Mouse (Mus musculus): ENCODE data around the gene Ucn2. TPM values are rescaled to one million over a fixed set of nuclear protein-coding genes. Genes with fewer than 3 reads are reported as not detected.
A peak's percentile ranks its signal among the peaks of the same experiment; 100 is the strongest.

Ucn2 gene
- polyA plus RNA-seq, 1 experiment = 0.35 TPM

DNA sequence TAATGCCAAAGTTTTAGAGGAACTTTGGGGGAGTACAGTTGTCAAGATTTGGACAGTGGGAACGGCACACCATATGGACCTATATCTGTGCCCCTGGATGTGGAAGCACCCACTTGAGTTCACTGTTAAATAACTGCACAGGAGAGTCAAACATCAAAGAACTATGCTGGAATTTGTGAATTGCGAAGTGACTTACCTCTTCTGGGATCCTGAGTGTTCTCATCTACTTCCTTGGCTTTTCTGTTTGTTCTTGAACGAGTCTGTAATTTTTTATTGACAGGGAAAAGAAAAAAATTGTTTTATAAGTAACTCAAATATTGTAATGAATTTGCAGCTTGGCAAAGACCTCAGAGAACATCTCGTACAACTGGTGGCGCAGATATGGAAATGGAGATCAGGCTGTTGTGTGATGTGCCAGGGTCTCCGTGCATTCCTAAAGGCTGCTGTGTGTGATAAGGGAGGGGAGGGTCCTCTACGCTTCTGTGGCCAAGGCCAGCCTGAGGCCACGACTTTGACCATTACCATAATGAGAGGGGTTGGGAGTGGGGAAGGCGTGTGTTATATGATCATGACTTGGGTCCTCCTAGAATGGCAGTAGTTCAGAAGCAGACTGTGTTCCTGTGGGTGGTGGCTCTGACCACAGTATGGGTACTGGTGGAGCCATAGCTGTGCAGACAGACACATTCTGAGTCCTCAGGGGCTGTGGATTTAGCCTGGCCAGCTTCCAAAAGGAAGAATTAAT lies 7.0 kb downstream of the Ucn2 start:
- Histone ChIP-seq H3K4me3 (ENCODE audit: control insufficient read depth, low read depth, low read length) (peak overlapping the region; percentile 98), H3K27ac (ENCODE audit: control insufficient read depth, insufficient read depth, low read depth, low read length) (peak overlapping the region; percentile 92; the same call in 1 of the 2 replicates)
- TF ChIP-seq CTCF (IDR thresholded peaks at IDR 0.05; ENCODE audit: control insufficient read depth, insufficient read depth, insufficient replicate concordance, low read depth, low read length) = no peak
- TF ChIP-seq POLR2A (IDR thresholded peaks at IDR 0.05; ENCODE audit: control insufficient read depth, low read depth, low read length) = no peak

DNA sequence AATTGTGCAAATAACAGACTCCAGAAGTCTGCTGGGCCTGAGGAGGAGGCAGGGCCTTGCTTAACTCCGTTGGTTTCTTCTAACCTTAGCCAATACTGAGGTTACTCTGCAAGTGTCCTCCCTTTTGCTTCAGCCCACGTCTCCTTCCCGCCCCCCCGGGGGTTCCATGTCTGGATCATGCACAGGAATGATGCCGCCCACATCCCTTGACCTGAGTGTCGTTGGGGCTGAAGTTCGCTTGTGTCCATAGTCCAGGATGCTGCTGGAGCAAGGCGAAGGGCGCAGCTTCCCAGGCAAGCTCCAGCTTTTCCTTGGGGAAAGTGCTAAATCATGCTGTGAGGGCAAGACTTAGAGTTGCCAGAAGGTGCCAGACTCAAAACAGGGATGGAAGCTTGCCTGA lies 10.6 kb downstream of the Ucn2 start:
- H3K4me3 ChIP-seq (ENCODE audit: control insufficient read depth, low read depth, low read length) = no peak overlapping the region

More for the DNA sequence above, 7.0 kb downstream of the Ucn2 start:
- no peaks in the 10 kb centered on the region for H3K36me3 ChIP-seq (ENCODE audit: control insufficient read depth, insufficient read depth, low read length)
- peaks cover 8% of the 10 kb centered on the region for H3K4me1 ChIP-seq (ENCODE audit: control insufficient read depth, insufficient read depth, low read length)
- no peaks in the 10 kb centered on the region for H3K27me3 ChIP-seq (ENCODE audit: control insufficient read depth, insufficient read depth, low read length)

DNA sequence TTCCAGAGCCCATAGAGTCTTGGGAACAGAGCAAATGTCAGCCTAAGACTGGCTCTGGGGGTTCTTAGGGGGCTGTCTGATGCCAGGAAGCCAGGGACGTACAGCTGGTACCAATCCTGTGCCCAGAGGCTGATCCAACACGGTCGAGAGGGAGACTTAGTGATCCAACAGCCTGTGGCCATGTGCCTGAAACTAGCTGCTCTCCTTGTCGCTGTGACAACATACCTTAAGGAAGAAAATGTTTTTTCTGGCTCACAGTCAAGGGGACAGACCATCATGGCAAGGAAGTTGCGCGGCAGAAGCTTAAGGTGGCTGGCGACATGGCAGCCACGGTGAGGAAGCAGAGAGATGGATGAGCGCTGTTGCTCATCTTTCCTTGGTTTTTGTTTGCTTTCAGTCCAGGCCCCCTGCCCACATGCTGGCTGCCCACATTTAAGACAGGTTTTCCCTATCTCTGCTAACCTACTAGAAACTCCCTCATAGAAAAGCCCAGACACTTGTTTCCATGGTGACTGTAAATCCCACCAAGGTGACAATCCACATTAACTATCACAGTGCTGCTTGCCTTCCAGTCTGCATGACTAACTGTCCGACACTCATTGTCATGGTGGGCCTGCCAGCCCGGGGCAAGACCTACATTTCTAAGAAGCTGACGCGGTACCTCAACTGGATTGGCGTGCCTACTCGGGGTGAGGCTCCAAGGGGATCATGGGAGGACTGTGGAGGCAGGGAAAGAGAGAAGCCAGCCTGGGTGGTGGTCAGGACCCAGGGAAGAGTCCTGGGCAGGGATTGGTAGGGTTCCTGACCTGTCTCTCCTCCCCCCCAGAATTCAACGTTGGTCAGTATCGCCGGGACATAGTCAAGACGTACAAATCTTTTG lies 12.7 kb downstream of the Ucn2 start:
- H3K27me3 ChIP-seq (ENCODE audit: control insufficient read depth, insufficient read depth, low read length) = no peaks in the 10 kb centered on the region
- no peak for TF ChIP-seq CTCF (IDR thresholded peaks at IDR 0.05; ENCODE audit: control insufficient read depth, insufficient read depth, insufficient replicate concordance, low read depth, low read length)
- TF ChIP-seq POLR2A (IDR thresholded peaks at IDR 0.05; ENCODE audit: control insufficient read depth, low read depth, low read length) = no peak
- H3K4me1 ChIP-seq (ENCODE audit: control insufficient read depth, insufficient read depth, low read length) = no peaks in the 10 kb centered on the region; the same call in 1 of the 2 replicates
- H3K27ac ChIP-seq (ENCODE audit: control insufficient read depth, insufficient read depth, low read depth, low read length) = no peak overlapping the region
- H3K36me3 ChIP-seq (ENCODE audit: control insufficient read depth, insufficient read depth, low read length) = no peaks in the 10 kb centered on the region
- H3K4me3 ChIP-seq (ENCODE audit: control insufficient read depth, low read depth, low read length) = no peak overlapping the region

More for the DNA sequence above, 10.6 kb downstream of the Ucn2 start:
- no peak overlapping the region for H3K27ac ChIP-seq (ENCODE audit: control insufficient read depth, insufficient read depth, low read depth, low read length)
- H3K4me1 ChIP-seq (ENCODE audit: control insufficient read depth, insufficient read depth, low read length) = peaks cover 6% of the 10 kb centered on the region
- TF ChIP-seq CTCF (IDR thresholded peaks at IDR 0.05; ENCODE audit: control insufficient read depth, insufficient read depth, insufficient replicate concordance, low read depth, low read length) (no peak), POLR2A (IDR thresholded peaks at IDR 0.05; ENCODE audit: control insufficient read depth, low read depth, low read length) (no peak)
- no peaks in the 10 kb centered on the region for H3K27me3 ChIP-seq (ENCODE audit: control insufficient read depth, insufficient read depth, low read length)
- no peaks in the 10 kb centered on the region for H3K36me3 ChIP-seq (ENCODE audit: control insufficient read depth, insufficient read depth, low read length)

DNA sequence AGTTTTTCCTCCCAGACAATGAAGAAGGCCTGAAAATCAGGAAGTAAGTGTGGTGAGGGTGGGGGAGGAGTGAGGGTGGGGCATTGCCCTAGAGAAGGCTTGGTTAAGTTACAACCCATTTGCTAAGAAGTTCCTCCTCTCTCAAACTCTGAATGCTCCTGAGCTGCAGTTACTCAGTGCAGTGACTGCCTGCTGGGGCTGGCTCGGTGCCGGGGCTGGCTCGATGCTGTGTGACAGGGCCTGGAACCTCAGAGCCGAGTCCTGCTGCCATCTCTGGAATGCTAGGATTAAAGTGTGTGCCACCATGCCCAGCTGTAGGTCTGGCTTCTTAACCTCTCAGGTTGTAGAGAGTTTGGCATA lies 13.3 kb downstream of the Ucn2 start:
- no peaks in the 10 kb centered on the region for H3K27me3 ChIP-seq (ENCODE audit: control insufficient read depth, insufficient read depth, low read length)
- no peaks in the 10 kb centered on the region; the same call in 1 of the 2 replicates for H3K4me1 ChIP-seq (ENCODE audit: control insufficient read depth, insufficient read depth, low read length)
- no peak overlapping the region for H3K4me3 ChIP-seq (ENCODE audit: control insufficient read depth, low read depth, low read length)
- TF ChIP-seq POLR2A (IDR thresholded peaks at IDR 0.05; ENCODE audit: control insufficient read depth, low read depth, low read length) = no peak
- no peak for TF ChIP-seq CTCF (IDR thresholded peaks at IDR 0.05; ENCODE audit: control insufficient read depth, insufficient read depth, insufficient replicate concordance, low read depth, low read length)
- H3K36me3 ChIP-seq (ENCODE audit: control insufficient read depth, insufficient read depth, low read length) = no peaks in the 10 kb centered on the region
- no peak overlapping the region for H3K27ac ChIP-seq (ENCODE audit: control insufficient read depth, insufficient read depth, low read depth, low read length)

DNA sequence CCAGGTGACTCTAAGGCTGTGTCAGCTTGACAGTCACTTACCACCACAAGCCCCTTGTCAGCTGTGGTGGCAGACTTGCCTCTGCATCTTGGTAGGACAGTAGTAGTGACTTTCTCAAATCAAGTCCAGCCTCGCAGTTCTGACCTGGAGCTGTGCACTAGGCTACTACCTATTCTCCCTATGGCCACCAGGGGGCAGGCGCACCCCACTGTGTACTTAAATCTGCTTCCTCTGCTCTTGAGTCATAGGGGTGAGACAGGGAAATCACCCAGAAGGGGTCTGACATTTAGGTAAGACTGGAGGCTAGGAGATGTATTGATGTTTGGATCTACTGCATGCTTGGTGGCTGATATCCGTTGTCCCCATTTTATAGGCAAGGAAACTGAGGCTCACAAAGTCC lies 14.9 kb downstream of the Ucn2 start:
- H3K27ac ChIP-seq (ENCODE audit: control insufficient read depth, insufficient read depth, low read depth, low read length) = no peak overlapping the region

DNA sequence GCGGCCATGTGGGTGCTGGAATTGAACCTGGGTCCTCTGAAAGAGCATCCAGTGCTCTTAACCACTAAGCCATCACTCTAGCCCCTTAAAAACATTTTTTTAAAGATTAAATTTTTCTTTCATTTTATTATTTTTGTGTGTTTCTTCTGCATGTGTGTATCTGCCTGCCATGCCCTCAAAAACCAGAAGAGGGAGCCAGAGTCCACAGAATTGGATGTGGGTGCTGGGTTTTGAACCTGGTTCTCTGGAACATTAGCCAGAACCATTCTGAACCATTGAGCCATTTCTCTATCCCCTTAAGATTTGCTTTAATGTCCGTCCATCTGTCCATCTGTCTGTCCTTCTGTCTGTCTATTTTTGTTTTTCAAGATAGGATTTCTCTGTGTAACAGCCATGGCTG lies 17.4 kb downstream of the Ucn2 start:
- Histone ChIP-seq H3K27ac (ENCODE audit: control insufficient read depth, insufficient read depth, low read depth, low read length) (no peak overlapping the region), H3K36me3 (ENCODE audit: control insufficient read depth, insufficient read depth, low read length) (no peaks in the 10 kb centered on the region), H3K27me3 (ENCODE audit: control insufficient read depth, insufficient read depth, low read length) (no peaks in the 10 kb centered on the region), H3K4me1 (ENCODE audit: control insufficient read depth, insufficient read depth, low read length) (no peaks in the 10 kb centered on the region), H3K4me3 (ENCODE audit: control insufficient read depth, low read depth, low read length) (no peak overlapping the region)
- no peak for TF ChIP-seq CTCF (IDR thresholded peaks at IDR 0.05; ENCODE audit: control insufficient read depth, insufficient read depth, insufficient replicate concordance, low read depth, low read length)
- TF ChIP-seq POLR2A (IDR thresholded peaks at IDR 0.05; ENCODE audit: control insufficient read depth, low read depth, low read length) = no peak

More for the DNA sequence above, 14.9 kb downstream of the Ucn2 start:
- Histone ChIP-seq H3K36me3 (ENCODE audit: control insufficient read depth, insufficient read depth, low read length) (no peaks in the 10 kb centered on the region), H3K27me3 (ENCODE audit: control insufficient read depth, insufficient read depth, low read length) (no peaks in the 10 kb centered on the region), H3K4me3 (ENCODE audit: control insufficient read depth, low read depth, low read length) (no peak overlapping the region), H3K4me1 (ENCODE audit: control insufficient read depth, insufficient read depth, low read length) (no peaks in the 10 kb centered on the region)
- no peak for TF ChIP-seq POLR2A (IDR thresholded peaks at IDR 0.05; ENCODE audit: control insufficient read depth, low read depth, low read length)
- TF ChIP-seq CTCF (IDR thresholded peaks at IDR 0.05; ENCODE audit: control insufficient read depth, insufficient read depth, insufficient replicate concordance, low read depth, low read length) = peak; percentile 90; the same call in 1 of the 2 replicates

Data from testis, adult 2 months (tissue).